Mouse (Mus musculus) kidney, adult 2 months (tissue): ENCODE results near the gene Ccdc6.

Experiments used
- CTCF ChIP-seq: fragments of 200-500 bp; conservative IDR thresholded peaks from 2 replicates; pipeline ENCODE4 v1.5.1; 2011; ENCODE audit warnings: low read depth, mild to moderate bottlenecking, control low read depth, low read length, moderate library complexity, mixed read lengths; ENCODE audit not compliant: insufficient read depth, insufficient read length
- POLR2A ChIP-seq: fragments of 200-500 bp; IDR thresholded peaks from one replicate; pipeline ENCODE4 v1.6.1; 2011; ENCODE audit warnings: low read depth, low read length, control low read depth

DNA sequence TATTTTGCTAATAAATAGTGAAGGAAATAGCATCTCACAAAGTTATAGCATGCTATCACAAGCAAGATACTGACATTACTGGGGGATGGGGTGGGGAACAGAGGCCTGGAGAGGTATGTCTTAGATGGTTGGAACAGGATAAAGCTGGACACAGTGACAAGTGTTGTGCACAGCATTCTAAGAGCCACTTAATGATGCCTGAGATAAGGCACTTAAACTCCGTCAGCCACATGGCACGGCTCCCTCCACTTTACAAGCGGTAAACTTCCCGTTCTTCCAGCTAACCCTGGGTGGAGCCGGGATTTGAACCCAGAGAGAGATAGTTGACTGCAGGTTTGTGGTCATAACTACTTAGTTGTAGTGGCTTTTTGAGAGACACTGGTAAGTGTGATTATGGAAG is 69.5 kb downstream of the Ccdc6 start:
- TF ChIP-seq CTCF = no peak
- TF ChIP-seq POLR2A = no peak
